Mouse (Mus musculus) heart, embryonic 13.5 days (tissue): ENCODE results near the gene Wdr92. TPM values are rescaled to one million over a fixed set of nuclear protein-coding genes. Genes with fewer than 3 reads are reported as not detected.
A peak's percentile ranks its signal among the peaks of the same experiment; 100 is the strongest.
"Not testable (repeated sequence)": the region's sequence is repeated elsewhere in the genome, so short reads cannot be mapped to it uniquely, and the experiment has no call there.

Source experiments
- ATAC-seq: fragments of 200-750 bp; cut with Nextera tagmentation; 2 replicates; pipeline ENCODE4 v1.8.0; 2017; ENCODE audit warnings: moderate TSS enrichment; ENCODE audit not compliant: insufficient number of reproducible peaks, low FRiP score, low TSS enrichment; ENCODE audit errors: extremely low read depth
- H3K27ac ChIP-seq: fragments of 300-500 bp; sonication (generic); replicated peaks from 2 replicates; pipeline ENCODE4 v1.5.1; 2015; ENCODE audit warnings: moderate library complexity, mild to moderate bottlenecking, inconsistent platforms
- H3K27me3 ChIP-seq: fragments of 300-500 bp; sonication (generic); replicated peaks from 2 replicates; pipeline ENCODE4 v1.6.1; 2015; ENCODE audit warnings: mild to moderate bottlenecking, inconsistent platforms
- H3K36me3 ChIP-seq: fragments of 300-500 bp; sonication (generic); 2 replicates; pipeline ENCODE4 v1.6.1; 2015; ENCODE audit warnings: mild to moderate bottlenecking, inconsistent platforms
- H3K4me1 ChIP-seq: fragments of 300-500 bp; sonication (generic); 2 replicates; pipeline ENCODE4 v1.6.1; 2015; ENCODE audit warnings: inconsistent platforms
- H3K4me2 ChIP-seq: fragments of 300-500 bp; sonication (generic); 2 replicates; pipeline ENCODE4 v1.6.1; 2015; ENCODE audit warnings: inconsistent platforms, mild to moderate bottlenecking, moderate library complexity
- H3K4me3 ChIP-seq: fragments of 300-500 bp; sonication (generic); 2 replicates; pipeline ENCODE4 v1.5.1; 2015; ENCODE audit warnings: moderate library complexity, mild to moderate bottlenecking, inconsistent platforms
- H3K9ac ChIP-seq: fragments of 300-500 bp; sonication (generic); 2 replicates; pipeline ENCODE4 v1.6.1; 2015; ENCODE audit warnings: inconsistent platforms, mild to moderate bottlenecking, moderate library complexity
- H3K9me3 ChIP-seq: fragments of 300-500 bp; sonication (generic); 2 replicates; pipeline ENCODE4 v1.6.1; 2016; ENCODE audit warnings: inconsistent platforms
- WGBS: fragments of 180-500 bp; shearing (Covaris S2); methylation state at CpG from one replicate; pipeline ENCODE4 v1.1.7; 2015; ENCODE audit warnings: mixed read lengths; 5-methylcytosine and 5-hydroxymethylcytosine counted together
- polyA plus RNA-seq: library from polyadenylated mRNA; unstranded; fragments of >200 nt; fragmentation: Nextera tagmentation; extraction: Ambion mirVana; gene quantifications from 2 replicates; pipeline ENCODE4 v1.2.1, GENCODE M21; 2015

Gene Wdr92
- polyA plus RNA-seq, 1 experiment from 2014 or later: 18.1 TPM

DNA sequence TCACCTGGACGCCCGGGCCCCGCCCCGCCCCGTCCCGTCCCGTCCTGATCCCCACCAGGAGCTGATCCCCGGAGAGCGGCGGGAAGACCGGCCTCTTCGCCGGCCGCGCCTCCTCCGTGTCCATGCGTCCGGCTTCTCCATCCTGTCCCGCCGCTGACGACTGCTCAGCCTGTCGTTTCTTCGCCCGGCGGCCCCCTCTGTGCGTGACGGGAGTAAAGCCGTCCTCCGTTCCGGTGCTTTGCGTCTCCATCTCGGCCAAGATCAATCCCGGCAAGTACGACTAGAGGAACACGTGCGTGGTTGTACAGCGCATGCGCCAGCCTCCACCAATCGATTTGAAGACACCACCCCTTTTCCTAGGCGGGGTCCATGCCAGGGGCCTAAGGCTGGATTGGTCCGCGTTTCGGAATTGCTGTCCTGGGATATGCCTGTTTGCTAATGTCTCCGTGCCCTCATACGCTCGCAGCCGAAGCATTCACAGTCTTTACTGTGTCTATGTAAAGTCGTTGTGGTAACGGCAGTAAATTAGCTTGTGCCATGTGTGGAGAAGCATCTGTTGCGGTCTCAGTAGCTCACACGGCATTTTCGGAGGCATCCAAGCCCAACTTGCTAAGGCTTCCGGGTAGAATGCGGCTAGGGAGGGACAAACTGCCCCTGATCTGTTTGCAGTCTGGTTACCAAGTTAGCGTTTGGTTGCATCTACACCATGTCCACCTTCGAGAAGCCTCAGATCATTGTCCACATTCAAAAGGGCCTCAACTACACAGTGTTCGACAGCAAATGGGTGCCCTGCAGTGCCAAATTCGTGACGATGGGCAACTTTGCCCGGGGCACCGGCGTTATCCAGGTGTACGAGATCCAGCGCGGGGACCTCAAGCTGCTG, 29.6 kb downstream of the Wdr92 start, which contains the start of gene Pno1:
TSS of gene Pno1 (minus strand) at position 311 of the 883 bp plus-strand sequence.
- peak within 1 kb of the TSS; percentile 92 for H3K4me2 ChIP-seq
- peak within 1 kb of the TSS; percentile 86 for H3K9ac ChIP-seq
- WGBS: under 1% methylated on average over 65 of the region's 65 CpGs
- H3K36me3 ChIP-seq: peaks cover 24% of the 10 kb centered on the region
- H3K9me3 ChIP-seq: no peaks in the 10 kb centered on the region
- peak within 1 kb of the TSS; percentile 96 for H3K4me3 ChIP-seq
- H3K27me3 ChIP-seq: no peaks in the 10 kb centered on the region
- peak within 1 kb of the TSS; percentile 87 for H3K27ac ChIP-seq
- H3K4me1 ChIP-seq: peaks cover 25% of the 10 kb centered on the region
- peak; percentile 98 for ATAC-seq

DNA sequence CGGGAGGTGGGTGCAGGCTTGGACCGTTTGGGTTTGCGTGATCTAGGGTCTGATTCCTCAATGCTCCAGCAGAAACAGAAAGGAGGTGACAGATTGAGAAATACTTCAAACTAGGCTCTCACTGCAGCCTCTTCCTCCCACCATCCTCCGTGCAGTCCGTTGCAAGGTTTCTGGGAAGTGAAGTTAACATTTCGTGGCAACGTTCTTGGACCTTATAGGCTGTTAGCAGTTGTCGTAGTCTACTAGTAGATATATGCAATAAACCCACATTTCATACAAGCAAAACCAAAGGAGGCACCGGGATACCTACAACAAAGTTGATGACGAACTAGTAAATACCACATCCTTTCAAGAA, 30.2 kb downstream of the Wdr92 start:
- WGBS: 1% methylated on average over 10 of the region's 10 CpGs
- Histone ChIP-seq H3K4me3 (peak overlapping the region; percentile 96), H3K36me3 (peaks cover 21% of the 10 kb centered on the region), H3K9ac (peak overlapping the region; percentile 86), H3K4me1 (peaks cover 25% of the 10 kb centered on the region), H3K27me3 (no peaks in the 10 kb centered on the region), H3K27ac (peak overlapping the region; percentile 87), H3K4me2 (peak overlapping the region; percentile 92), H3K9me3 (no peaks in the 10 kb centered on the region)
- no peak for ATAC-seq

DNA sequence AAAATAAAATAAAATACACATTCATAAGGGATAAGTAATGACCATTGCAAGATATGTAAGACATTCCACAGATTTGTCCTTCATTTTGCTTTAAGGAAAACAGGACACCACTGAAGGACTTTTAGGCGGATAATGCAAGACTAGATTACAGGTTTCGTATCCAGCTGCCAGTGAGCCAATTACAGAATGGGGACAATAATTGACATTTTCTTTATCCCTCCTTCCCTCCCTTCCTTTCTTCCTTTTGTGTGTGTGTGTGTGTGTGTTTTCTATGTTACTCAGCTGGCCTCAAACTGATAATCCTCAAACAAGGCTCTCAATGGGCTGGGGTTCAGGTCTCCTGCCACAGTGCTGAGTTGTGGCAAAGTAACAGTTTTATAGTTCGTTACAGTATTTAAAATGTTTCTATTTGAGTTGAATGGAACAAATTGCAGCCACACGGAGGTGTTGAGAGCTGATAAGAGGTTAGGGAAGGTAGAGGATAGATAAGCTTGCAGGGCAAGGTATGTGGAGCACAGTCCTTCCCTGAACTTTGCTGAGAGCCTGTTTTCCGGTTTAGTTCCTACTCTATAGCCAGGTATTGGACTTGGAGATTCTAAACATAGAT, 31.1 kb downstream of the Wdr92 start:
- WGBS: 36% methylated on average over 5 of the region's 5 CpGs
- H3K36me3 ChIP-seq: peaks cover 15% of the 10 kb centered on the region
- H3K4me1 ChIP-seq: peaks cover 25% of the 10 kb centered on the region
- H3K27ac ChIP-seq: no peak overlapping the region
- no peaks in the 10 kb centered on the region for H3K27me3 ChIP-seq
- no peaks in the 10 kb centered on the region for H3K9me3 ChIP-seq
- peak overlapping the region; percentile 96 for H3K4me3 ChIP-seq
- H3K4me2 ChIP-seq: peak overlapping the region; percentile 92
- no peak for ATAC-seq
- peak overlapping the region; percentile 86 for H3K9ac ChIP-seq

DNA sequence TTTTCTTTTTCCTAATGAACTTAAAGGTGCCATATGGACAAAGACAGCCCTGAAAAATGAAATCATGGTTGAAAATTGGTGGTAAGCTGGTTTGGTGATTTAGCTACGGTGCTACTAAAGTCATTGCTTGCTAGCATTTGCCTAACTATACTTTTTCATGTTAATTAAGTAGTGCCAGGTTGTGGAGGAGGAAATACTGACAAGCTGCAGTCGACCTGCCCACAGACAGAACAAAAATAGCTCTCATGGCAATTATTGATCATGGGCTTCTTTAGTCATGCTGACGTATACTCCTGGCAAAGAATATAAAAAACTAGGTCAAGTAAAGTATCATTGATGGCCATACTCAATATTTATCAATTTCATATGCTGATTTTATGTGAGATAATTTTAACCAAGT, 33.6 kb downstream of the Wdr92 start:
- Histone ChIP-seq H3K36me3 (peaks cover 1% of the 10 kb centered on the region), H3K27ac (no peak overlapping the region), H3K4me1 (peaks cover 21% of the 10 kb centered on the region), H3K9ac (no peak overlapping the region), H3K4me3 (no peak overlapping the region), H3K27me3 (no peaks in the 10 kb centered on the region), H3K9me3 (no peaks in the 10 kb centered on the region), H3K4me2 (no peak overlapping the region)
- no peak for ATAC-seq
- 89% methylated on average over 3 of the region's 3 CpGs for WGBS

DNA sequence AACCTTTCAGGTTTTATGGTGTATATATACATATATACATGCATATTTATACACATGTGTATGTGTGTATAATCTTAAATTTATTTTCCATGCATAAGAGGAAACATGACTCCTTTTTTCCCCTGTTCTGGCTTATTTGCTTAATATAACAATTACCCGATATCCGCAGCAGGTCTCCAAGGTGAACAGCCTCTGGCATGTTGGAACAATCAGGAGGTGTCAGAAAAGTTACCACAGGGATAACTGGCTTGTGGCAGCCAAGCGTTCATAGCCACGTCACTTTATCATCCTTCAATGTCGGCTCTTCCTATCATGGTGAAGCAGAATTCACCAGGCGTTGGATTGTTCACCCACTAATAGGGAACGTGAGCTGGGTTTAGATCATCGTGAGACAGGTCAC, 39.2 kb downstream of the Wdr92 start:
- no peak overlapping the region for H3K4me2 ChIP-seq
- no peaks in the 10 kb centered on the region for H3K27me3 ChIP-seq
- WGBS: 91% methylated on average over 8 of the region's 8 CpGs
- ATAC-seq: no peak
- no peak overlapping the region for H3K4me3 ChIP-seq
- no peak overlapping the region for H3K27ac ChIP-seq
- H3K9ac ChIP-seq: no peak overlapping the region
- peaks cover 36% of the 10 kb centered on the region for H3K36me3 ChIP-seq
- no peaks in the 10 kb centered on the region for H3K4me1 ChIP-seq
- H3K9me3 ChIP-seq: no peaks in the 10 kb centered on the region

DNA sequence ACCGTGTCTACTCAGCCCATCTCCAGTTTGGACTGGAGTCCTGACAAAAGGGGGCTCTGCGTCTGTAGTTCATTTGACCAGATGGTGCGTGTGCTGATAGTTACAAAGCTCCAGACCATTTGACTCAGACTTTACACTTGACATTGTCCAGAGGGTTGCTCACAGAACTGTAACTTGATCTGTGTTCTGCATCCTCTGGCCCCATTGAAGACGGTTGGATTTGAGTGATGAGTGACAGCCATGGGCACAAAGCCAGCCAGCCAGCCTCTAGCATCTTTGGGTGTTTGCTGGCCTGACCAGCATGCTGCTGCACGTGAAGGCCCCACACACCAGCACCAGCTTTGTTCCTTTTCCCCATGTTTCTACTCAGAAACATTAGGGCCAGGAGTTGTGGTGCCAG, 50.9 kb downstream of the Wdr92 start:
- H3K4me2 ChIP-seq: peak overlapping the region; percentile 52
- H3K4me3 ChIP-seq: peak overlapping the region; percentile 16; the same call in 1 of the 2 replicates
- H3K27me3 ChIP-seq: no peaks in the 10 kb centered on the region
- WGBS: 35% methylated on average over 5 of the region's 5 CpGs
- H3K9me3 ChIP-seq: no peaks in the 10 kb centered on the region
- H3K27ac ChIP-seq: peak overlapping the region; percentile 65
- peak; percentile 51; the same call in 1 of the 2 replicates for ATAC-seq
- H3K36me3 ChIP-seq: peaks cover 32% of the 10 kb centered on the region
- peaks cover 35% of the 10 kb centered on the region for H3K4me1 ChIP-seq
- 0 out of 2 replicates have a peak overlapping the region, but pooled peaks have one; percentile 8 for H3K9ac ChIP-seq

GRCm38 (mm10) chr11:17236449-17237037, 54.6 kb downstream of the Wdr92 start:
- 67% methylated on average over 5 of the region's 5 CpGs for WGBS

DNA sequence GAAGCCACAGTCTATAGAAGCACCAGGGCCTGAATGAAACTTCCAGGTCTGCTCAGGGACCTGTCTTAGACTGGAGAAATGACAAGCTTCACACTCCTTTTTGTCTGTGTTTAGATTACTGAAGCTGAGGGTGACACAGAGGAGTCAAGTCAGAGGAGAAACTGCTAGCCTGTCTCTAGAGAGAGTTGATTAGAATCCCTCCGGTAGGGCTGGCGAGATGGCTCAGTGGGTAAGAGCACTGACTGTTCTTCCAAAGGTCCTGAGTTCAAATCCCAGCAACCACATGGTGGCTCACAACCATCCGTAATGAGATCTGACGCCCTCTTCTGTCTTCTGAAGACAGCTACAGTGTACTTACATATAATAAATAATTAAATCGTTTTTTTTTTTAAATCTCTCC, 56.7 kb downstream of the Wdr92 start:
- not testable (repeated sequence) for H3K4me3 ChIP-seq, H3K27me3 ChIP-seq, ATAC-seq, H3K4me1 ChIP-seq, H3K9me3 ChIP-seq, H3K9ac ChIP-seq, H3K4me2 ChIP-seq, H3K27ac ChIP-seq
- WGBS: 82% methylated on average over 5 of the region's 5 CpGs
- H3K36me3 ChIP-seq: peaks cover 16% of the 10 kb centered on the region

More at GRCm38 (mm10) chr11:17236449-17237037, 54.6 kb downstream of the Wdr92 start:
- Histone ChIP-seq H3K27ac (no peak overlapping the region), H3K4me2 (no peak overlapping the region), H3K4me3 (no peak overlapping the region), H3K27me3 (no peaks in the 10 kb centered on the region), H3K4me1 (peaks cover 20% of the 10 kb centered on the region), H3K36me3 (peaks cover 16% of the 10 kb centered on the region), H3K9ac (no peak overlapping the region), H3K9me3 (no peaks in the 10 kb centered on the region)
- ATAC-seq: no peak

DNA sequence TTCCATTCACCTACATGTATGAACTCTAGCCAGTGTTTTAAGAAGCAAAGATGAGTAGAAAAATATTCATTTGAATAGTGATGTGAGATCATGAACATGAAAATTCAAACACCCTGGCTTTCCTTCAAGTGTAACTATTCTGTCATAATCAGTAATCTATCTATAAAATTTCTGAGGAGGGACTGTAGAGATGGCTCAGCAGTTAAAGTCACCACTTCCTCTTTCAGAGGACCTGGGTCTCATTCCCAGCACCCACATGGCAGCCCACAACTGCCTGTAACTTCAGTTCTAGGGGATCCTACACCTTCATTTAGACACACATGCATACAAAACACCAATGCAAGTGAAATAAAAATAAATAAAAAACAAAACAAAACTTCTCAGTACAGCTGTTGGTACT, 66.8 kb downstream of the Wdr92 start:
- Histone ChIP-seq H3K9ac (no peak overlapping the region), H3K4me3 (no peak overlapping the region), H3K9me3 (0 out of 2 replicates have a peak, but pooled peaks cover 2% of the 10 kb centered on the region), H3K4me1 (no peaks in the 10 kb centered on the region), H3K4me2 (no peak overlapping the region), H3K27ac (no peak overlapping the region), H3K27me3 (no peaks in the 10 kb centered on the region), H3K36me3 (no peaks in the 10 kb centered on the region)
- no peak for ATAC-seq

GRCm38 (mm10) chr11:17256813-17257365, 75.0 kb downstream of the Wdr92 start:
- peaks cover 17% of the 10 kb centered on the region for H3K4me1 ChIP-seq
- H3K9me3 ChIP-seq: no peaks in the 10 kb centered on the region
- peak; percentile 31; the same call in 1 of the 2 replicates for ATAC-seq
- H3K9ac ChIP-seq: peak overlapping the region; percentile 97
- no peak overlapping the region; the same call in 1 of the 2 replicates for H3K27ac ChIP-seq
- H3K4me2 ChIP-seq: peak overlapping the region; percentile 73
- no peaks in the 10 kb centered on the region for H3K27me3 ChIP-seq
- peak overlapping the region; percentile 91 for H3K4me3 ChIP-seq
- WGBS: 55% methylated on average over 8 of the region's 8 CpGs
- no peaks in the 10 kb centered on the region for H3K36me3 ChIP-seq

- Histone ChIP-seq H3K4me1 (peaks cover 17% of the 10 kb centered on the region), H3K4me3 (peak within 1 kb of the TSS; percentile 91), H3K27me3 (no peaks in the 10 kb centered on the region), H3K9ac (peak within 1 kb of the TSS; percentile 97), H3K27ac (peak within 1 kb of the TSS; percentile 88), H3K36me3 (no peaks in the 10 kb centered on the region), H3K9me3 (no peaks in the 10 kb centered on the region), H3K4me2 (peak within 1 kb of the TSS; percentile 73)
- ATAC-seq: peak; percentile 83
- under 1% methylated on average over 33 of the region's 33 CpGs for WGBS
Observed at GRCm38 (mm10) chr11:17257443-17257842, 75.5 kb downstream of the Wdr92 start, which contains the start of gene C1d. Gene C1d (plus strand): TSS chr11:17257579.
